Mouse (Mus musculus) embryonic facial prominence, embryonic 12.5 days (tissue): Measurements from ENCODE around the gene Bcas2. TPM values are rescaled to one million over a fixed set of nuclear protein-coding genes. Genes with fewer than 3 reads are reported as not detected.
"Not testable (repeated sequence)": the region's sequence is repeated elsewhere in the genome, so short reads cannot be mapped to it uniquely, and the experiment has no call there.

Experiments
- ATAC-seq: fragments of 200-750 bp; cut with Nextera tagmentation; 2 replicates; pipeline ENCODE4 v1.8.0; 2017; ENCODE audit not compliant: insufficient number of reproducible peaks, insufficient read depth, low FRiP score, low TSS enrichment
- H3K27ac ChIP-seq: fragments of 300-500 bp; sonication (generic); 2 replicates; pipeline ENCODE4 v1.5.1; 2016; ENCODE audit warnings: mild to moderate bottlenecking
- H3K27me3 ChIP-seq: fragments of 300-500 bp; sonication (generic); 2 replicates; pipeline ENCODE4 v1.6.1; 2016; ENCODE audit warnings: mild to moderate bottlenecking, moderate library complexity
- H3K36me3 ChIP-seq: fragments of 300-500 bp; sonication (generic); 2 replicates; pipeline ENCODE4 v1.6.1; 2016; ENCODE audit warnings: mild to moderate bottlenecking
- H3K4me1 ChIP-seq: fragments of 300-500 bp; sonication (generic); 2 replicates; pipeline ENCODE4 v1.6.1; 2016
- H3K4me2 ChIP-seq: fragments of 300-500 bp; sonication (generic); replicated peaks from 2 replicates; pipeline ENCODE4 v1.6.1; 2016; ENCODE audit warnings: mild to moderate bottlenecking, moderate library complexity
- H3K4me3 ChIP-seq: fragments of 300-500 bp; sonication (generic); 2 replicates; pipeline ENCODE4 v1.5.1; 2016; ENCODE audit warnings: mild to moderate bottlenecking
- H3K9ac ChIP-seq: fragments of 300-500 bp; sonication (generic); 2 replicates; pipeline ENCODE4 v1.6.1; 2016; ENCODE audit warnings: mild to moderate bottlenecking, moderate library complexity
- H3K9me3 ChIP-seq: fragments of 300-500 bp; sonication (generic); 2 replicates; pipeline ENCODE4 v1.6.1; 2016; ENCODE audit warnings: mild to moderate bottlenecking, moderate library complexity
- whole genome bisulfite sequencing: fragments of 180-500 bp; shearing (Covaris S2); methylation state at CpG from one replicate; pipeline ENCODE4 v1.1.7; 2016; 5-methylcytosine and 5-hydroxymethylcytosine counted together
- polyA plus RNA-seq: library from polyadenylated mRNA; unstranded; fragments of >200 nt; fragmentation: Nextera tagmentation; extraction: Ambion mirVana; gene quantifications from 2 replicates; pipeline ENCODE4 v1.2.1, GENCODE M21; 2016

Gene Bcas2
- polyA plus RNA-seq, 1 experiment from 2014 or later, result 247 TPM

DNA sequence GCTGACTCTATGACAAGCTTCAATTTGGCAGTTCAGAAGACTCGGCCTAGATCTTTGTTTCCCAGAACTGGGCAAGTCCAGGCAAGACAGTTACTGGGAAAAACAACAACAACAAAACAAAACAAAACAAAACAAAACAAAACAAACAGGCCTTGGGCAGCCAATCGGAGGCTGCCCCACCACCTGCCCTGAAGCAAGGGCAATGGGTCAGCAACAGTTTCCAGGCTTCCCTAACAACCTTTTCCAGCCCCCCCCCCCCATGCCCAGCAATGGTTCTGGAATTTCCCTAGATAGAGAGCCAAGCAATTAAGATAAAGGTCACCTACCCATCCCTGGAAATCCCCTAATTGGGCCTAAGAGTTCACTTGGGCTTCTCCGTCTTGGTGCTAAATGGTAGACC, 33.0 kb downstream of the Bcas2 start:
- H3K4me2 ChIP-seq, result no peak overlapping the region
- no peak overlapping the region for H3K27ac ChIP-seq
- WGBS, result 82% methylated on average over 3 of the region's 3 CpGs
- no peaks in the 10 kb centered on the region for H3K9me3 ChIP-seq
- H3K27me3 ChIP-seq, result no peaks in the 10 kb centered on the region
- no peak overlapping the region for H3K4me3 ChIP-seq
- no peak overlapping the region for H3K9ac ChIP-seq
- ATAC-seq, result no peak
- H3K4me1 ChIP-seq, result no peaks in the 10 kb centered on the region
- H3K36me3 ChIP-seq, result no peaks in the 10 kb centered on the region

DNA sequence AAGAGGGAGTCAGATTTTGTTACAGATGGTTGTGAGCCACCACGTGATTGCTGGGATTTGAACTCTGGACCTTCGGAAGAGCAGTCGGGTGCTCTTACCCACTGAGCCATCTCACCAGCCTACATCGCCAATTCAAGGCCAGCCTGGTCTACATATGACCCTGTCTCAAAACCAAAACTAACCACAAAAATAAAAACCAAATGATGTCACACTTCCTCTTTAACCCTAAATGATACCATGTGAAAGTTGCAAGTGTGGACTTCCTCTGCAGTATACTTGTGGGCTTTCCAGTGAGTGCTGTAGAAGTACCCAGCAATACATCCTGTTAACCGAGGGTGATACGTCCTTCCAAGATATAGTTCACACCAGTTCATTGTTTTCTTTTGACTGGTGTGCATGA, 34.9 kb downstream of the Bcas2 start:
- no peak overlapping the region for H3K4me2 ChIP-seq
- no peaks in the 10 kb centered on the region for H3K4me1 ChIP-seq
- WGBS, result 89% methylated on average over 6 of the region's 6 CpGs
- H3K27ac ChIP-seq, result no peak overlapping the region
- H3K27me3 ChIP-seq, result no peaks in the 10 kb centered on the region
- H3K4me3 ChIP-seq, result no peak overlapping the region
- no peak overlapping the region for H3K9ac ChIP-seq
- no peaks in the 10 kb centered on the region for H3K9me3 ChIP-seq
- H3K36me3 ChIP-seq, result no peaks in the 10 kb centered on the region
- no peak for ATAC-seq

DNA sequence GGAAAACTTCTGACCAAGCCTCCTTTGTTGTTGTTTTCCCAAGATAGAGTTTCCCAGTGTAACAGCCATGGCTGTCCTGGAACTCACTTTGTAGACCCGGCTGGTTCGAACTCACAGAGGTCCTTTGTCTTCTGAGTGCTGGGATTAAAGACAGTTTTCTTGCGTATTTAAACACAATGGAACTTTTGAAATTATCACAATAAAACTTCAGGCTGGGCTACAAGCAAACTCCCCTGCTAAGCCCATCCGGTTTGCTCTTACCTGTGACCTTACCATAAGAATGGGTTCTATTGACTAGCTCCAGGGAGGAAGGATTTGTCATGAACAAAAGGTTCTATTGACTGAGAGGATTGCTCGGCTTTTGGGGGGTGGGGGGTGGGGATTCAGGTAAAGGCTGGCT, 36.3 kb downstream of the Bcas2 start:
- H3K27ac ChIP-seq, result no peak overlapping the region
- no peak overlapping the region for H3K4me3 ChIP-seq
- H3K36me3 ChIP-seq, result no peaks in the 10 kb centered on the region
- 22% methylated on average over 5 of the region's 5 CpGs for WGBS
- H3K27me3 ChIP-seq, result no peaks in the 10 kb centered on the region
- no peaks in the 10 kb centered on the region for H3K4me1 ChIP-seq
- no peaks in the 10 kb centered on the region for H3K9me3 ChIP-seq
- ATAC-seq, result no peak
- no peak overlapping the region for H3K4me2 ChIP-seq
- H3K9ac ChIP-seq, result no peak overlapping the region

DNA sequence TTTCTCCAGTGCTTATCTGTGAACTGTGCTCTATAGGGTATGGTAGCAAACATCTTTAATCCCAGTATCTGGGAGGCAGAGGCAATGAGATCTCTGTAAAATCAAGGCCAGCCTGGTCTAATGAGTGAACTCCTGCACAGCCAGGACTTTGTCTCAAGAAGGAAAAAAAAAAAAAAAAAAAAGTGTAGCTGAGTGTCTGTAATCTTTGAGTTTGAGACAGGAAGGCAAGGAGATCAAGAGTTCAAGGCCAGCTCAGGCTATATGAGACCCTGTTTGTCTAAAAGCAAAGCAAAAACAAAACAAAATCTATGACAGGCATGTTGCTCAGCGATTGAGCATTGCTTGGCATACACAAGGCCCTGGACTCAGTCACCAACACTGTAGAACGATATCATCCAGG, 36.8 kb downstream of the Bcas2 start:
- H3K36me3 ChIP-seq, result no peaks in the 10 kb centered on the region
- H3K4me2 ChIP-seq, result no peak overlapping the region
- no peaks in the 10 kb centered on the region for H3K4me1 ChIP-seq
- no peak overlapping the region for H3K27ac ChIP-seq
- H3K9me3 ChIP-seq, result no peaks in the 10 kb centered on the region
- H3K4me3 ChIP-seq, result no peak overlapping the region
- 81% methylated on average over 2 of the region's 2 CpGs for WGBS
- no peak for ATAC-seq
- H3K27me3 ChIP-seq, result no peaks in the 10 kb centered on the region
- no peak overlapping the region for H3K9ac ChIP-seq

DNA sequence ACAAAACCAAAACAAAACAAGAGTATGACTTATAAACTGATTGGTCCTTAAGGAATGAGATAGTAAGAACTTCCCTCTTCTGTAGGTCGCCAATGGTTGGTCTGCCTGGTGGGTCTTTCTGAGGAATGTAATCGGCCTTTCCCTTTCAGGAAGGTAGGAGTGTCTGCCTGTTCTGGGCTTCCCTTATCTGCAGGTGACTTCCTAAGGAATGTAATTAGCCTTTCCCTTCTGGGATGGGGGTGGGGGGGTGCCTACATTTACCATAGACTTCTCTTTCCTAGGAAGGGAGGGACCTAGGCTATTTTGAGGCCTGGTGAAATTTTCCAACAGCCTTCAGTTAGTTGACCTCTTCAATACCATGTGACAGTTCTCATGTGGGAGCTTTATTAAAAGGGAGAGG, 39.6 kb downstream of the Bcas2 start:
- no peaks in the 10 kb centered on the region for H3K4me1 ChIP-seq
- H3K27me3 ChIP-seq, result no peaks in the 10 kb centered on the region
- H3K4me3 ChIP-seq, result no peak overlapping the region
- H3K9ac ChIP-seq, result no peak overlapping the region
- H3K4me2 ChIP-seq, result no peak overlapping the region
- H3K27ac ChIP-seq, result no peak overlapping the region
- 89% methylated on average over 2 of the region's 2 CpGs for WGBS
- H3K36me3 ChIP-seq, result no peaks in the 10 kb centered on the region
- H3K9me3 ChIP-seq, result no peaks in the 10 kb centered on the region
- ATAC-seq, result no peak

DNA sequence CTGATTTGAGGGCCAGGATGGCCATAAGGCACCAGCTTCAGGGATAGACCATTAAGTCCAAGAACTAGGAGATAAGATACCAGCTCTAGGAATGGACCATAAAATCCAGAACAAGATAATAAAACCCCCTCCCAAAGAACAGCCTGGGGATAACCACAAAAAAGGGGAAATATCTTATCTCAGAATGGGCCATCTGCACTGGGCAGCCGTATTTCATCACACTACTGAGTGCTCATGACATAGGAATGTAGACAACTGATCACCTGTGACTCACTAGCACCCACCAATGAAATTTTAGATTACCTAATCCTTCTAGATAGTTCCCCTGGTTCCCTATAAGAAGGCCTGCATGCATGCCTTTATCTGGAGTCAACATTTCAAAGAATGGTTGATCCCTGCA, 40.7 kb downstream of the Bcas2 start:
- no peaks in the 10 kb centered on the region for H3K36me3 ChIP-seq

DNA sequence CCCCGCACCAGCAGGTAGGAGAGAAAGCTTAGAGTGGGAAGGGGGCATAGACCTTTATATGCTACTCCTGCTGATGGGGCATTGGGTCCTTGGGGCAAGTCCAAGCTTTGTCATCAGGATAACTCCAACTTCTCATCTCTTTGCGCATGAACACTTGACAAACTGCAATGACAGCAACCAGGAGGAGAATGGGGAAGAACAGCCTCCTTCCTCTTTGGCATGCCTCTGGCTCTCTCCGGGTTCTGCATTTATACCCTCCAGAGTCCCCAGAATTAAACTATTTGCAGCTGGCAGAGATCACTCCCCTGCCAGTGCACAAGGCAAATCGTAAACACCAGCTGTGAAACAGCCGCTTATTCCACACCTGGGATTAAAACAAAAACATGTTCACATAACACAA, 42.1 kb downstream of the Bcas2 start:
- no peaks in the 10 kb centered on the region for H3K36me3 ChIP-seq
- no peak overlapping the region for H3K27ac ChIP-seq
- H3K4me3 ChIP-seq, result no peak overlapping the region
- no peak overlapping the region for H3K9ac ChIP-seq
- no peaks in the 10 kb centered on the region for H3K9me3 ChIP-seq
- no peaks in the 10 kb centered on the region for H3K4me1 ChIP-seq
- no peak overlapping the region for H3K4me2 ChIP-seq
- no peak for ATAC-seq
- 70% methylated on average over 5 of the region's 5 CpGs for WGBS
- no peaks in the 10 kb centered on the region for H3K27me3 ChIP-seq

More for the DNA sequence above, 40.7 kb downstream of the Bcas2 start:
- H3K4me1 ChIP-seq, result no peaks in the 10 kb centered on the region
- H3K9me3 ChIP-seq, result no peaks in the 10 kb centered on the region
- H3K9ac ChIP-seq, result no peak overlapping the region
- no peak overlapping the region for H3K27ac ChIP-seq
- no peak for ATAC-seq
- H3K27me3 ChIP-seq, result no peaks in the 10 kb centered on the region
- 74% methylated on average over 1 of the region's 1 CpGs for WGBS
- H3K4me2 ChIP-seq, result no peak overlapping the region
- no peak overlapping the region for H3K4me3 ChIP-seq

DNA sequence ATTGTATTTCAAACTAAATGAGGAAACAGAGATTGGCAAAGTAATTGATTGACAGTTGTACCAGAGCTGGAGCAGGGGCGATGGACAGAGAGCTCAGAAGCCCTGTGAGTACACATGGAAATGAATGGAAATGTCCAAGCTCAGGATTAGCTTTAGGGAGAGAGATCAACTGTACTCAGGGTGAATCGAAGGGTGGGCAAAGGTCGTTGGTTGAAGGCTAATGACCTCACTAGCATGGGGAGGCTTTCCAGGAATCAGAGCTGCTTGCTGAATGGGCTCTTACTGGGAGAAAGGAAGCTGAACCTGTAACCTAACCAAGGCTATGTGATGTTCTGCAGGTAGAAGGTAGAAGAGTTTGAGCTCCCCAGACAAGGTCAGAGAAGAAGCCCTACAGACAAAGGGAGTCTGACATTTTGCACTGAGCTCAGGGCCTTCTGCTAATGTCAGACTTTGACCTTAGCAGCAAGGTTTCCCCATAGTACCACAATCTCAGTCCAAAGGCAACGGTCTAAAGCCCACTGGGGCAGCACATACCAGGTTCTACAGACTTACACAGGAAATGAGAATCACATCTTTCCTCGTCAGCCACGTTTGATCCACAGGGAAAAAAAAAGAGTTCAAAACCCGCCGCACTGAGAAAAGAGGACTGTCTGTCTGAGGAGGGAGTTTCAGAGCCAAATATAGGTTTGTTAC, 43.3 kb downstream of the Bcas2 start:
- no peaks in the 10 kb centered on the region for H3K9me3 ChIP-seq
- no peak overlapping the region for H3K9ac ChIP-seq
- 71% methylated on average over 8 of the region's 8 CpGs for WGBS
- H3K4me1 ChIP-seq, result no peaks in the 10 kb centered on the region
- no peak overlapping the region for H3K4me2 ChIP-seq
- H3K27me3 ChIP-seq, result no peaks in the 10 kb centered on the region
- ATAC-seq, result no peak
- no peak overlapping the region for H3K27ac ChIP-seq
- H3K4me3 ChIP-seq, result no peak overlapping the region
- H3K36me3 ChIP-seq, result no peaks in the 10 kb centered on the region

DNA sequence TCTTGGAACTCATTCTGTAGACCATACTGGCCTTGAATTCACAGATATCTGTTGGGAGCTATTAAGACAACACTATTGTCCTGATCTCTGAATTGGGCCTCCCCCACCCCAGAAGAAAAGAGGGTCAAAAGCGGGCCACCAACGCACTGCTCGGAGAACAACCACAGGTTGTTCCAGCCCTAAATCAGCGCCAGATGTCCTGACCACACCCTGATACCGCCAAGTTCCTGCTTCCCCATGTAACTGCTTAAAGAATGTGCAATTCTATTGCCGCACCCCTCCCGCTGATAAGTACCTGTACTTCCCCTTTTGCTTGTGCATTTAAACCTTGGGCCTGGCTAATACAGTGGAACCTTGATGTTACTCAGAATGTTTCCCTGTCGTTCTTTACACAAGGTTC, 43.9 kb downstream of the Bcas2 start:
- WGBS, result 80% methylated on average over 8 of the region's 8 CpGs
- not testable (repeated sequence) for H3K4me1 ChIP-seq, ATAC-seq

DNA sequence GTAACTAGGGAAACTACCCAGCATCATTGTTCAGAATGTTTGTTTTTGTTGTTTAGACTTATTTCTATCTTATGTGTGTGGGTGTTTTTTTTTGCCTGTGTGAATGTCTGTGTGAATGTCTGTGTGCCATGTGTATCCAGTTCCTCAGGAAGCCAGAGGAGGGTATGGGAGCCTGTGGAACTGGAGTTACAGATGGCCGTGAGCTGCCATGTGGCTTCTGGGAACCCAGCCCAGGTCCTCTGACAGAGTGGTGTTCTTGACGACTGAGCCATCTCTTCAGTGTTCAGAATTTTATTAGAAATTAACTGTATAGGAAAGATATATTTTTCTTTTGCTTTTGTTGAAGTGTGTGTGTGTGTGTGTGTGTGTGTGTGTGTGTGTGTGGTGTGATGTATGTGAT, 50.0 kb downstream of the Bcas2 start:
- no peaks in the 10 kb centered on the region for H3K4me1 ChIP-seq
- no peak for ATAC-seq
- WGBS, result 67% methylated on average over 2 of the region's 2 CpGs

More for the DNA sequence above, 43.9 kb downstream of the Bcas2 start:
- H3K4me2 ChIP-seq, H3K27me3 ChIP-seq, H3K9ac ChIP-seq, H3K9me3 ChIP-seq, H3K4me3 ChIP-seq, H3K36me3 ChIP-seq, H3K27ac ChIP-seq: not testable (repeated sequence)

DNA sequence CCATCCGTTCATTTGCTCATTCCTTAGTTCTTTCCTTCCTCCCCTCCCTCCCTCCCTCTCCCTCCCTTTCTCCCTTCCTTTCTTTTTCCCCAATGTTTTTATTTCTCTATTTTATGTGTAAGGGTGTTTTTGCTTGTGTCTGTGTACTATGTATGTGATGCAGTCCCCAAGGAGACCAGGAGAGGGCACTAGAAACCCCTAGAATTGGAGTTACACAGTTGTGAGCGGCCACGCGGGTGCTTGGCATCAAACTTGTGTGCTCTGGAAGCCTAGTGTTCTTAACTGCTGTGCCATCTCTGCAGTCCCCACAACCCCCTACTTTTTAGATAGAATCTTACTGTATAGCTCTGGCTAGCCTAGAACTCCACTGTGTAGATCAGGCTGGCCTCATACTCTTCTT, 52.3 kb downstream of the Bcas2 start:
- Histone ChIP-seq H3K36me3 (no peaks in the 10 kb centered on the region), H3K9me3 (peaks cover 8% of the 10 kb centered on the region; the same call in 1 of the 2 replicates), H3K4me2 (no peak overlapping the region), H3K27ac (no peak overlapping the region), H3K4me3 (no peak overlapping the region), H3K4me1 (no peaks in the 10 kb centered on the region), H3K9ac (no peak overlapping the region), H3K27me3 (no peaks in the 10 kb centered on the region)
- no peak for ATAC-seq
- 67% methylated on average over 4 of the region's 4 CpGs for WGBS

More for the DNA sequence above, 50.0 kb downstream of the Bcas2 start:
- no peak overlapping the region for H3K27ac ChIP-seq
- no peaks in the 10 kb centered on the region for H3K36me3 ChIP-seq
- no peaks in the 10 kb centered on the region for H3K9me3 ChIP-seq
- H3K9ac ChIP-seq, result no peak overlapping the region
- no peak overlapping the region for H3K4me2 ChIP-seq
- H3K27me3 ChIP-seq, result no peaks in the 10 kb centered on the region
- H3K4me3 ChIP-seq, result no peak overlapping the region

DNA sequence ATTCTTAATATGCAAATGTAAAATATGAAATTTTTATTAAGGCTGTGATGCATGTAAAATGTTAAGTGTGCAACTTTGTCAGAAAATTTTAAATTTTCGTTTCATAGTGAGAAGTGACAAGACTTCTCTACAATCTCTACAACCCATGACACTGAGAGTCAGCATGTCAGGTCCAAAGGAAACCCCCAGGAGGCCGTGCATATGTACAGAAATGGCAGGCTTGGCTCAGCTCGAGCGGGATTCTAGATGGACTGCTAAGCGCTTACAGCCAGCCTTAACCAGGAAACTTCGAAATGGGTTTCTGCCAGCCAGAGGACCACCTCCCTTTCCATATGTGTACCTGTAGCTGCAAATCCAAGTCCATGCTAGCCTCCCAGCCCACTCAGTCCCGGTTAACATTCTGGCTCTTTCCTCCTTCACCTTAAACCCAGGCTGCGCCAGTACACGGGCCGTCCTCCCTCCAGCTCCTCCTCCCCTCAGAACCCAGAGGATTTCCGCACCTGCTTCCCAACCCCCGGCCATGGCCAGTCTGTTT, 52.8 kb downstream of the Bcas2 start:
- no peaks in the 10 kb centered on the region for H3K4me1 ChIP-seq
- H3K9me3 ChIP-seq, result peaks cover 8% of the 10 kb centered on the region; the same call in 1 of the 2 replicates
- H3K27me3 ChIP-seq, result no peaks in the 10 kb centered on the region
- H3K27ac ChIP-seq, result no peak overlapping the region
- 82% methylated on average over 12 of the region's 12 CpGs for WGBS
- no peaks in the 10 kb centered on the region for H3K36me3 ChIP-seq
- H3K9ac ChIP-seq, result no peak overlapping the region
- no peak for ATAC-seq
- no peak overlapping the region for H3K4me2 ChIP-seq
- no peak overlapping the region for H3K4me3 ChIP-seq
